Mouse (Mus musculus) heart, postnatal 14 days (tissue): ENCODE measurements around the gene Rin2. TPM values are rescaled to one million over a fixed set of nuclear protein-coding genes. Genes with fewer than 3 reads are reported as not detected.

ENCODE experiments used
- DNase-seq, 2 experiments: peaks; one replicate each; pipeline ENCODE4 v3.0.0; 2021 to 2022
- intact Hi-C: fragments of 180-260 bp; cut with DNase I; formaldehyde crosslinking; loops from one replicate; pipeline ENCODE4 v1.15.1; 2025
- long read RNA-seq, 2 experiments: library from polyadenylated mRNA; stranded (forward); transcript quantifications; one replicate each; pipeline ENCODE4 v2.0.0; 2021
- total RNA-seq, 2 experiments: library from RNA; stranded (reverse); gene quantifications; 2 replicates each; pipeline ENCODE4 v1.2.3; 2021

Gene Rin2
- total RNA-seq, result 10 to 100 TPM; 18.3 to 22.6 TPM
- long read RNA-seq, experiment 1, full-length matches to known transcripts, result 2 of 27 reads
- long read RNA-seq, experiment 1, partial matches to known transcripts, result 22 of 27 reads
- long read RNA-seq, experiment 1, other reads (novel, unspliced or antisense), result 3 of 27 reads
- long read RNA-seq, experiment 2, partial matches to known transcripts, result 28 of 32 reads
- long read RNA-seq, experiment 2, other reads (novel, unspliced or antisense), result 4 of 32 reads

DNA sequence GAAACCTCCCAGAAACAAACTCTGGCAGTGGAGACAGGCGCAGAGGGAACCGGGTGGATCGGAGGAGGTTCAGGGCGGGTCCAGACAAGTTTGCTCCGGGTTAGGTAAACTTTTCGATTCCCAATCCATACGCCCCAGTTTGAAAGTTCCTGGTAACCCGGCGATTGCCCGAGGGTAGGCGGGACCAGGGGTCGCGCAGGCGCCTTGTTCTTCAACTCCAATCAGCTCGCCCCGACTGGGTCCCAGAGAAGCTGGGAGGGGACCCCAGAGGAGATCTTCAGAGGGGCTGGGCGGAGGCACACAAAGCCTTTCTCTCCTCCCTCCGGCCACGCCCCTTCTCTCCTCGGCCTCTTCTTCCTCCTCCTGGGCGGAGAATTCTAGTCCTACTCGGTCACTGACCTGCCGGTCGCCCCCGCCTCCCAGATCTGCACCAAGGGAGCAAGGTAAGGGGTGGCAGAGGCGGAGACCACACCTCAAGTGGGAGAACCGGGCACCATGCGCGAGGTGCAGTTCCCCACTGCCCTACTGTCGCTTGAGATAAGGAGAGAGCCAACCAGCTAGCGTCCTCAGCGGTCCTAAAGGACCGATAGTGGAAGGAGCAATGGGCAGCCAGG lies at the start of gene Rin2:
Gene Rin2, plus strand, starts transcription at position 74 of the 614 bp plus-strand sequence.
- intact Hi-C loops, result no loop called here
- peak; percentile 72 to 73 for DNase-seq

DNA sequence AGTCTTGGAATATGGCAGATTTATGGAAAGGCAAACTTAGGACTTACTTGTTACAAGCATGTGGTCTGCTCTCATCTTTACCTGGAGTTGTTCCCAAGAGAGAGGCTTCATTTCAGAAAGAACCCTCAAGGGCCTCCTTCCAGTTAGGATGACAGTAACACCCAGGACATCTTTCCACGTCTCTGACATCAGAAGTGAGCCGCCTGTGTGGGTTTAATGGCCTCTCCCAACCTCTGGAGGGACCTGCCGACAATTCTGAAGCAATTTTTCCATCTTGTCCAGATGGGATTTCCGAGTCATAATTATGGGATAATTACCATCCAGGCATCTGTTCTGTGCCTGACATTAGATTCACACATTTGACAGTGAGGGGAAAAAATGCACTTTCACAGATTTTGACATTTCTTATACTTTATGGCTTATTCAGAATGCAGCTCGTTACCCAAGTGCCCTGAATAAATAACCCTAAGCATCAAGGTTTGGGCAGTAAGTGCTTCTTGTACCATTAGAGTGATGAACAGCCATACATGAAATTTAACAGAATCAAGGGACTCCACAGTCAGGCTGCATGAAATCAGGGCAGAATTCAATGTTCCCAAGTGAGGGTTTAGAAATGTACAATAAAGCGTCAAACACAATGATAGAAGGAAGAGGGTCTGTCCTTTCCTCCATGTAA lies 43.8 kb upstream of the Rin2 start:
- DNase-seq, result no peak
- intact Hi-C loops, result no loop called here

DNA sequence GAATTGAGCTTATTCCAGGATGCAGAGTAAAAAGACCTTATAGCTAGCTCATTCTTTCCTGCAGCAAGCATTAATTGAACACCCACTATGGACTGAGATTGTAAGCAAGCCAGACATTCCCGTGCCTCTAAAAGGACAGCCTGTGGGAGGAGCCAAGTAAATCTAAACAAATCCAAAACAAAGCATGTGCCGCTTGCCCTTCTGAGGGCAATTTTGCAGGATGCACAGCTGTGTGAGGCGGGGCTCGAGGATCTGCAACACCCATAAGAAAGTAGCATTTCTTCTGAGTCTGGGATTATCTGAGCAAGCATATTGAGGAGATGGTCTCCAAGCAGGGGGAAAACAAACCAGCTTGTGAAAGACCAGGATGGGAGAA lies 43.2 kb upstream of the Rin2 start:
- no peak for DNase-seq
- intact Hi-C loops, result no loop called here

DNA sequence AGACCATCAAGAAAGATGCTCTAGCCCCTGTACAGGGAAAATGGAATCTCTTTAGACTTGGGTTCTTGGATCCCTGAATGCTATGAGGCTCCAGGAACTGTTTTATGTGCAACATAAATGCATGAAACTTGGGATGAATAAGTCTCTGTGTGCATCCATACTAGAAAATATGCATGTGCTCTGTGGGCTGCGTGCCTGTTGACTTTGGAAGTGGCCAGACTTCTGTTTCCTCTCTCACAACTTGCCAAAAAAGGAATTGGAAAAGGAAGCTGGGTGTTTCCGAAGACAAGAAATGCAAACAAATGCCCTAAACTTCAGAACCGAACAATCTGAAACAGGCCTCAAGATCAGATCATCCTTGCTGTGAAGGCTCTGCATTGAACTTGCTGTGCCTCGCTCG lies 41.2 kb upstream of the Rin2 start:
- no peak for DNase-seq
- intact Hi-C loops, result no loop called here

DNA sequence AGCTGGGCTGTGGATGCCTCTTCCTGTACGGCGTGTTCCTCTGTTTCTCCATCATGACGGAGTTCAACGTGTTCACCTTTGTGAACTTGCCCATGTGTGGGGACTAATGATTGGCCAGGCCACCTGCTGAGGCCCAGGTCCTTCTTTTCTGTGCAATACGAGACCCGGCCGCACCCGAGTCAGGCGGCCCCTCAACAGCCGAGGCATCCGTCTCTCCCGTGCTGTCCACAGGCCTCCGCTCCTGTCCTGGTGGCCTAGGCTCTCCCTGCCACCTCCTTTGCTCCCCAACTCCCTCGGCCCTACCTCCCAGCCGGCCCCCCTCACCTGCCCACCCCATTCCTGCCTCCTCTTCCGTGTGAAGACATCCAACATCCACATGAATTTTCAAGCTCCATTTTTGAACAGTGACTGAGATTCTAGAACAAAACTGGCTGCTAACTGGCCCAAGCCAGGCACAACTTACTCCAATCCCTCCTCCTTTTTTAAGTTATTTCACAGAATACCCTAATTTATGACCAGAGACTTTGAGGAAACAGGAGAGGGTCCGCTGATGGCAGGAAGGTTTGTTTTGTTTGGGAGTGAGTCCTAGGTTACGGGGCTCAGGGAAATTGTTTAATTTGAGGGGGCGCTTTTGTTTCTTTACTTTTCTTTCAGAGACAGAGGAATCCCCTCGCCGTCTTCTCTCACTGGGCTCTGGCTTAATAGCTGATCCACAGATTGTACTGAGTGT lies 34.6 kb upstream of the Rin2 start:
- intact Hi-C loops, result no loop called here
- DNase-seq, result no peak

DNA sequence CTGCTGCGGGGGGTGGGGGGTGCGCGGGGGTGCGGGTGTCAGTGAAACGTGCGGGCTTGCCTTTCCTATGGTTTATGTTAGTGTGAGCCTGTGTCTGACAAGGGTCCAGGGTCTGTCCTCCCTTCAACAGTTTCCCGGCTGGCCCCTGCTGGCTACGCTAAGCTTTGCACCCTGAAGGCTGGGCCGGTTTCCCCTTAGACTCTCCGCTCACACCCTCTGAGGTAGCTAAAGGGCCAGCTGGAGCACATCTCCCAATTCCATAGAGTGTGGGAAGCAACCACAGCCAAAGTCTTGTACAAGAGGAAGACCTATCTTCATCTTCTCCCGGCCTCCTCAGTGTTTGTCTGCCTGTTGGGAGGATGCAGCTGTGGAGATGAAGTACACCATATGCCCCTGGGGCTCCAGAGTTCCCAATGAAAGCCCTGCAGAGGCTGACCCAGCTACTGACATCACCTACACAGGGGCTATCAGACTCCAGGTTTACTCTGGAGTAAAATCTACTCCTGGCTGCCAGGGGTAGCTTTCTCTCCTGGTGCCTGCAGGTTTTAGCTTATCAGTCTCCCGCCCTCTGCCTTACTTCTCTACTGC lies 19.5 kb upstream of the Rin2 start:
- DNase-seq, result peak in 1 of 2 experiments; percentile 11

DNA sequence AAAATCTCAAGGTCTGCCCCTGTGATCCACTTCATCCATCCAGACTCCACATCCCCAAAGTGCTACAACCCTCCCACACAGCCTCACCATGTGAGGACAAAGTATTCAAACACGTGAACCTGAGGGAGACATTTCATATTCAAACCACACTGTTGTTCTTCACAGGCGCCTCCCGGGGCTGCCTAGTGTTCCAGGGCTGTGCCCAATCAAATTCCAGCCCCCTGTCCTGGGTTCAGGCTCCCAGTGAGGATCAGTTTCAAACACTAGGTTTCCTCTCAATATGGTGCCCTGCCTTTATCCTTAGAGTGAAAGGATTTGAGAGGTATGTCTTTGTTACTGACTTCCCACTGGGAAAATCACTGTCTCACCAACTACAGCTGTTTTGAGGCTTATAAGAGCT lies 18.9 kb upstream of the Rin2 start:
- intact Hi-C loops, result no loop called here
- DNase-seq, result no peak

More for the DNA sequence above, 19.5 kb upstream of the Rin2 start:
- intact Hi-C loops, result no loop called here

DNA sequence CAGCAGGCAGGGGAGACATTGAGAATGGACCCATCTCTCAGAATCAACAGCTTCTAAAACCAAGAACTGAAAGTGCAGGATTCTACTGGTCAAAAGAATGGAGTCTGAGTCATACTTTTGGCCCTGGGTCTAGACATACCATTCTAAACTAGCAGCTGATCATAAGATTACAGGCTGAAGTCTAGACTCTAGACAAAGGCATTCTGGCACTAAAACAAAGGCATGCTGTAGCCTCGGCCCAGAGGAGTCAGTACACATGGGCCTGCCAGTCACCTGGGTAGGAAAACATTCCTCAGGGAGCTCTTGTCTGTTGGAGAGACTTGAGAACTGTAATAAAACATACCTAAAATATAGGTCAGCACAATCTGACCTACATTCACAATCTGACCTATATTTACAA lies 18.3 kb upstream of the Rin2 start:
- intact Hi-C loops, result no loop called here
- DNase-seq, result no peak

DNA sequence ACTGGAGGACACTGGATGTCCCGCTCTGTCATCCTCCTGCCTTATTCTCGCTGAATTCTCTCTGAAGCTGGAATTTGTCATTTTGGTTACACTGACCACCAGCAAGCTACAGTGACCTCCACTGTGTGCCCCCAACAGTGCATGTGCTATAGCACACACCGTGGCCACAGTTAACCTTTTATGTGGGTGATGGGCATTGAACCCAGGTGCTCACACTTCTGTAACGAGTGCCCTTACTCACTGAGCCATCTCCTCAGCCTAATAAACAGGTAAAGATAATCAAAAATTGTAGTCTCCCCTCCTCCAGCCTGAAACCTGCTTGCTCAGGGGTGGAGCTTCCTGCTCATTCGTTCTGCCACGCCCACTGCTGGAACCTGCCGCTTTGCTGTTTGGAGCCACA lies 13.8 kb upstream of the Rin2 start:
- DNase-seq, result no peak
- intact Hi-C loops, result no loop called here

DNA sequence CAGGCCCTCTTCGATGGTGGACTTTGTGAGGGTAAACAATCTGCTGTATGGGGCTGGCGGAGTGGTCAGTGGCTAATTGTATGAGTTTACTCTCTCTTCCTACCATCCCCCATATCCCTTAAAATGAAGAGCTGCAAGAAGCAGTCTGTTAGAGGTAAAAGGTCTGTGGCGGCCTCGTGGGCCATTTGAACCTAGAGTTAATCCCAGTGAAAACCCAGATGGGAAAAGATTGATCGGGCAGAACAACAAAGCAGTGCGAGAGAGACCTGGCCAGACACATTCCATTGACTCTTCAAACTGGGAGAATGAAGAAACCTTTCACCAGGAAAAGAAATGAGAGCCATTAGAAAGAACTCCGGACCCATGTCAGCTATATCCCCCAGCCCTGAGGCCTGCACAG lies 11.1 kb upstream of the Rin2 start:
- no peak for DNase-seq
- intact Hi-C loops, result no loop called here

DNA sequence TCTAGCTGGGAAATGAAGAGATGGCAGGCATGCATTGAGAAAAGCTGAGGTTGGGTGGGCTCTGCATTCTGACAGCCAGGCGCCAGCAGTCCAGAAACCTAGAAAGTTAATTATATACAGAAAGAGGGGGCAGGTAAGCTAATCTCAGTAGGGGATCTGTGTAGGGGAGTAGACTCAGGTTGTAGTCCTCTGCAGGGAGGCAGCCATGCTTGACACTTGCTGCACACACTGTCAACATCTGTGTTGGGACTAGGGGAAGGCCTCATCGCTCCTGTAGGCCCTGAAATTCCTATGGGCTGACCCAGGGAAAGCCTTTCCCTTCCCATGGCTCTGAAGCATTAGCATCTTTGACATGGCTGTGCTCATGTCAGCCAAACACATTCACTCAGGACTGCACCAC lies 10.7 kb upstream of the Rin2 start:
- intact Hi-C loops, result no loop called here
- no peak for DNase-seq

DNA sequence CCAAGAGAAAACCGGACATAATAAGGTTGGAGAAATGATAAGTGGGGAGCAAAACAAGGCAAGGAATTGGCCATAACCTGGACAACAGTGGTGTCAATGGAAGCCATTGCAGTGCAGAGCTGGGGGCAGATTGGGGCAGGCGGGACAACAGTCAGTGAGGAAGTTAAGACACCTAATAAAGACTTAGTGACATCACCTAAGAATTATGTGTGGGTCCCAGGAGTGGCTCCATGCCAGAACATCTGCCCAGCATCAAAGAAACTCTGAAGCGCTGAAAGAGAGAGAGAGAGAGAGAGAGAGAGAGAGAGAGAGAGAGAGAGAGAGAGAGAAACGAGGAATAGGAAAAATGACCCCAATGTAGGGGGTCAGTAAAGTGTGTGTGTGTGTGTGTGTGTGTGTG lies 6.9 kb upstream of the Rin2 start:
- DNase-seq, result no peak
- intact Hi-C loops, result no loop called here

DNA sequence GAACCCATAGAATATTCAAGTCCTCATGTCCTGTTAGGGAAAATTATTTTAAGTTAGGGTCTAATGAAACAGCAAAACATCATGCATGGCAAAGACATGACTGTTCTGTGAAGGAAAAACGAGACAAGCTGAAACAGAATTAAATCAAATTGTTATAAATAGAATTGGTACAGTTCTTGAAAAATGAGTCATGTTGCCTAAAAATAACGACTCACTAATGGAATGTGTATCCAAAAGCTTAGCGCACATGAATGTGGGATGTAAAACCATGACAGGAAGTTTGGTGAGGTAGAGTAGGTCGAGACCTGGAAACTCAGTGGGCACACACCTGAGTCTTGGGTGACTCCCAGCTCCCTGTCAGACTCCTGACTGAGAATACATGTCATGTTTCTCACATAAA lies 4.9 kb upstream of the Rin2 start:
- intact Hi-C loops, result no loop called here

DNA sequence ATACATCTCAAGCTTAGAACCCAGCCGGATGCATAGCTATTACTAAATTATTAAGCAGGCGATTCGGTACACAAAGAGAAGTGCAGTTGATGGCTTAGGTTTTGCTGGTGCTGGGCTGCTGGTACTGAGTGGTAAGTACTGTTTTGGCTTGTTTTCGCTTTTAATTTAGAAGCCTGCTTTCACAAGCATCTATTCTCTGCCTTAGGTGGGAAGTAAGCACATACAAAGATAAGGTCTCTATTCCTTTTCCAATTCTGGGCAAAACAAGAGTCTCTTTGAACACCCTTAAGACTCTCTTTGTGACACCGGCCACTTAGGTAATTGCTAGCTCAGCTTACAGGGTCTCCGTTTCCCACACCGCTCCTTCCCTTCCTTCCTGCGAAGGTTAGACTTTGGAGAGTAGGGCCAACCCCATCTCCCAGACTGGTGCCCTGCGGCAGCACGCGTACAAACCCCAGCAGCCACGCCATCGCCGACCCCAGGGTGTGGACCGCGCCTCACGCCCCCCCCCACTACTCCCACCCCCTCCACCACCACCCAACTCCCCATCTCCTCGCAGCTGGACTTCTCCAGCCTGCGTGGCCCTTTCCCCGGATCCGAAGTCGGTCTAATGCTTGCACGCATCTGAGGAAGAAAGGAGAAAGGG lies 396 bp upstream of the Rin2 start:
- no peak for DNase-seq
- intact Hi-C loops, result no loop called here

More for the DNA sequence above, 4.9 kb upstream of the Rin2 start:
- no peak for DNase-seq

DNA sequence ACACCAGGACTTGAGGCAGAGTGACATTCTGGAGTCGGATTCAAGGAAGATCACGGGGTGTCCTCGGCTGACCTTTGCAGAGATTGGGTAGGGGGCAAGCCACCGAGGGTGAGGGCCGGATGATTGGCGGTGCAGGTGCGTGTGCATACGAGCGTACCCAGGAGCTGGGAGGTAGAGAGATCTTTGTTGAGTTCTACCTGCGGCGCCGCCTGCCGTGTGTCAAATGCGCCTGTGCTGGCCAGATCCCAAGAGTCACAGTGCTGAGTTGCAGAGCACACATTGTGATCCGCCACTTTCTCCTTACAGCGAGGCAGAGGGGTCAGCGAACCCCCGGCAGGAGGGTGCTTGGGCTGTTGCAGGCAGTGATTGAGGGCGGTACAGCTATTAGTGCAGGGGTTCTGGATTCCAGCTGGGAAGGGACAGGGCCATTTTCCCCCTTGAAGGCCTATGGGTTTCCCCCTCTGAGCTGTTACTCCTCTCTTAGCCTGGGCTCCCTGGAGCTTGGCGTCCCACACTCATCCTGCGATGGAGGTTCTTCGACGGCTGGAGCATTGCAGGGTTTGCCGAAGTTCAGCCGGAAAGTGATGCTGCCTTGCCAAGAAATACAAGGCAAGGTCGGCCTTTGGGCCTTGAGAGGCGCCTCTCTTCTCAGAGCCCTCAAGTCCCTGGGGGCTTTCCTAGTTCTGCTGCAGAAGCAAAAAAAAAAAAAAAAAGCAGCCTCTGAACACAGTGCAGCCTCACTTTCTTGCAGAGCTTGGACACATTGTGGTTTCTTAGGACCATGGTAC lies 935 bp downstream of the Rin2 start:
- intact Hi-C loops, result no loop called here
- DNase-seq, result peak; percentile 39 to 63

DNA sequence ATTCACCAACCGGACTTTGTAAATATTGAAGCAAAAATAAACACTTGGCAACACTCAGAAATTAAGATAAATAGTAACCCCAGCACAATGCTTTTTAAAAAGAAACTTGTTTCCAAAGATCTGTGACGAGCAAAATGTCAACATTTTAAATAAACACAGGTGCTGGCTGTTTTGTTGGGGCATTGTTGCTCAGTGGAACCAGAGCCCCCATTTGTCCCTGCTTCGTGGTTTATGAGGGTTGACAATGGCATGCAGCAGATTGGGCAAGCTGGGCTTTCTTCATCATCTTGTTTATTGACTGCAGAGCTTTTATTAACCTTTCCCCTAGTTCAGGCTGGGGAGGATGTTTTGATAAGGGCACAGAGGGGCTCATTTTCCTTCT lies 1.5 kb downstream of the Rin2 start:
- DNase-seq, result no peak
- intact Hi-C loops, result no loop called here

DNA sequence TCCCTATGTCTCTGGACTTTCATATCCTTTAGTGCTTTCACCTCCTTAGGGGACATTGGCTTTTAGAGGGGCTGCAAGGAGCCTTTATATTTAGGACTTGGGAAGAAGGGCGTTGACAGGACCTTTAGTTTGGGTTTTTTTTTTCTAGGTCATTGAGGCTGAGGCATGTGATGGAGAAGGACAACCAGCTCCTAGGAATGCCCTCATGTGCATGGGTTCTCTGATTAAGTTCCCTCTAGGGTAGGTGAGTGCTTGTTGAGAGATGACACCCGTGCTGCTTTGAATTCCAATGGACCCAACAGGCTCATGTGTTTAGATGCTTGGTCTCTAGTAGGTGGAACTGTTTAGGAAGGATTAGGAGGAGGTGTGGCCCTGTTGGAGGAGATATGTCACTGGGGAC lies 1.9 kb downstream of the Rin2 start:
- DNase-seq, result no peak
- intact Hi-C loops, result no loop called here

DNA sequence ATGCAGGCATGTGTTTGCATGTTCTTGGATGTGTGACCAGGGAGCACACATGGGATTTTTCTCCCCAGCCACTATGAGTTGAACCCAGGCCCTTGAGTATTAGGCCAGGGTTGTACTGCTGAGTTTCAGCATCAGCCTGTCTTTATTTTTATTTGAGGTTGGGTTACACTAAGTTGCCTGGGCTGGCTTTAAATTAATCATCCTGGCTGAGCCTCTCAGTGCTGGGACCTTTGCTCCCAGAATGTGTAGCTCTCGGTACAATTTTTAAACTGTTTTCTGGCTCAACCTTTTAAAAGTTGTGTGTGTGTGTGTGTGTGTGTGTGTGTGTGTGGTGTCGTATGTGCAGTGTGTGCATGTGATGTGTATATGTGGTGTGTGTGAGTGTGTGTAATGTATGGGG lies 5.1 kb downstream of the Rin2 start:
- intact Hi-C loops, result no loop called here
- no peak for DNase-seq

DNA sequence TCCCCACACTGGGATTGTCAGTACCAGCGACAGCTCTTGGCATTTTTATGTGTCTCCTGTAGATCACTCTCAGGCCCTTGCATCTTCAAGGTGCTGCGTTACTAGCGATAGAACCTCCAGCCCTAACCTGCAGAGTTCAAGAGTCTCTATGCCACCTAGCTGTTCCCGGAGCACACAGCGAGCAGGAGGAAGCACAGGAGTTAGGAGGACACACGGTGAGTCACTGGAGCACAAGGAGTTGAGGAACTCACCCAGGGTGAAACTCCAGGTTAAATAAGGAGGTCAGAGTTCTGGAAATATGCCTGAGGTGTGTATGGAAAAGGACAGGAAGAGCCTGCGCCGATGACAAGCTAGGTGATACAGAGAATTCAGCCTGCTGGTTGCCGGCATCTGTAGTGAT lies 5.7 kb downstream of the Rin2 start:
- intact Hi-C loops, result no loop called here
- DNase-seq, result no peak

DNA sequence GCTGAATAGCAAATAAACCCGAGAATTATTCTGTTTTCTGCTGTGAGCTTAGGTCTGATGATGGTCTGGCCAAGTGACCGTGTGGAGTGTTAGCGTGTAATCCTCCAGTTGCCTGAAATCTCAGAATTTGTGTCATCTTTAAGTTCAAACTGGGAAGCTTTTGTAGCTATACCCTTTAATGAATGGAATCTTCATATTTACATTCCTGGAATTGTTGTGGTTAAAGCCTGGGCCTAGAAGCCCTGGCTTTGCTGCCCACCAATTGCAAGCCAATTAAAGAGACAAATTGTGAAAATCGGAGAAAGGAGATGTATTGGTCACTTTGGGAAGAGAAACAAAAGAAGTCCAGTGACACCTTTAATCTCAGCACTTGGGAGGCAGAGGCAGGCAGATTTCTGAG lies 6.6 kb downstream of the Rin2 start:
- intact Hi-C loops, result no loop called here
- no peak for DNase-seq
